Mouse (Mus musculus): ENCODE measurements at regions not wholly inside any gene's neighbourhood (a gene's known extent, or its start where the extent isn't known, plus 50 kb on each side); places are given as distances from the start of the nearest gene placed in this dataset.

- no peak overlapping the region for H3K4me3 ChIP-seq (replicated peaks in 1 of 3; ENCODE audit: low read depth in 2 of 3, low read length in 2 of 3, poor library complexity in 1 of 3)
- no peaks in the 10 kb centered on the region for H3K9me3 ChIP-seq (replicated peaks; ENCODE audit: low read length)
- DNase-seq (ENCODE audit: extremely low read depth), result no peak
- dilution Hi-C loops (cut with MboI; ENCODE audit: extremely low pct_ligation_motif_present, extremely low pct_unique_long_range_greater_than_20kb, low sequenced_read_pairs) (no loop called here), in situ Hi-C loops (cut with MboI; ENCODE audit: low pct_ligation_motif_present, low pct_unique_long_range_greater_than_20kb, low sequenced_read_pairs) (no loop called here)
- H3K9ac ChIP-seq (ENCODE audit: insufficient read depth, low read depth), result no peak overlapping the region
- no peaks in the 10 kb centered on the region for H3K36me3 ChIP-seq (replicated peaks in 1 of 2; ENCODE audit: control insufficient read depth in 1 of 2, insufficient read depth in 1 of 2, low read length in 1 of 2)
- no peak overlapping the region for H3K4me2 ChIP-seq (ENCODE audit: insufficient read depth, low read depth, poor library complexity, severe bottlenecking)
- H3K4me1 ChIP-seq (ENCODE audit: control insufficient read depth in 1 of 2, insufficient read depth in 2 of 2), result no peaks in the 10 kb centered on the region
- H3K27me3 ChIP-seq (replicated peaks), result no peaks in the 10 kb centered on the region
- no peak overlapping the region for H3K27ac ChIP-seq (ENCODE audit: insufficient read depth, low read depth)
- H3K79me2 ChIP-seq (replicated peaks; ENCODE audit: control insufficient read depth, extremely low read depth, insufficient read depth, poor library complexity, severe bottlenecking), result no peaks in the 10 kb centered on the region
- TF ChIP-seq ETS1 (conservative IDR thresholded peaks at IDR 0.05; ENCODE audit: low read depth, low read length) (no peak), USF2 (conservative IDR thresholded peaks at IDR 0.05; ENCODE audit: low read depth, low read length) (no peak), ZNF384 (IDR thresholded peaks at IDR 0.05; ENCODE audit: low read depth, low read length) (no peak), MAX (IDR thresholded peaks at IDR 0.05; ENCODE audit: low read length) (no peak), RCOR1 (conservative IDR thresholded peaks at IDR 0.05; ENCODE audit: low read depth, low read length) (no peak), TBP (conservative IDR thresholded peaks at IDR 0.05; ENCODE audit: low read depth, low read length) (no peak), CHD2 (IDR thresholded peaks at IDR 0.05; ENCODE audit: low read length) (no peak), EP300 (IDR thresholded peaks at IDR 0.05; ENCODE audit: low read length) (no peak), MXI1 (IDR thresholded peaks at IDR 0.05; ENCODE audit: low read depth, low read length) (no peak), TCF12 (IDR thresholded peaks at IDR 0.05; ENCODE audit: low read depth, low read length) (no peak), ZC3H11A (IDR thresholded peaks at IDR 0.05; ENCODE audit: low read depth, low read length) (no peak)
These were observed 50.8 kb upstream of the Spred1 start for GRCm38 (mm10) chr2:117070348-117070747.

GRCm38 (mm10) chr2:117071098-117071497 lies 50.1 kb upstream of the Spred1 start:
- Histone ChIP-seq H3K27me3 (replicated peaks) (no peaks in the 10 kb centered on the region), H3K36me3 (replicated peaks in 1 of 2; ENCODE audit: control insufficient read depth in 1 of 2, insufficient read depth in 1 of 2, low read length in 1 of 2) (no peaks in the 10 kb centered on the region), H3K79me2 (replicated peaks; ENCODE audit: control insufficient read depth, extremely low read depth, insufficient read depth, poor library complexity, severe bottlenecking) (no peaks in the 10 kb centered on the region), H3K4me3 (replicated peaks in 1 of 3; ENCODE audit: low read depth in 2 of 3, low read length in 2 of 3, poor library complexity in 1 of 3) (no peak overlapping the region), H3K27ac (ENCODE audit: insufficient read depth, low read depth) (no peak overlapping the region), H3K4me1 (ENCODE audit: control insufficient read depth in 1 of 2, insufficient read depth in 2 of 2) (no peaks in the 10 kb centered on the region), H3K9me3 (replicated peaks; ENCODE audit: low read length) (no peaks in the 10 kb centered on the region), H3K9ac (ENCODE audit: insufficient read depth, low read depth) (no peak overlapping the region), H3K4me2 (ENCODE audit: insufficient read depth, low read depth, poor library complexity, severe bottlenecking) (no peak overlapping the region)
- TF ChIP-seq POLR2AphosphoS2 (IDR thresholded peaks at IDR 0.05; ENCODE audit: low read depth, low read length) (no peak), MAZ (IDR thresholded peaks at IDR 0.05; ENCODE audit: low read depth, low read length) (no peak), CHD1 (IDR thresholded peaks at IDR 0.05; ENCODE audit: low read depth, low read length) (no peak), RCOR1 (conservative IDR thresholded peaks at IDR 0.05; ENCODE audit: low read depth, low read length) (no peak), GABPA (IDR thresholded peaks at IDR 0.05; ENCODE audit: insufficient replicate concordance, low read depth, low read length) (no peak), MEF2A (IDR thresholded peaks at IDR 0.05; ENCODE audit: borderline replicate concordance, low read depth, low read length) (no peak), MAFK (IDR thresholded peaks at IDR 0.05; ENCODE audit: insufficient replicate concordance, low read length) (no peak), ZNF384 (IDR thresholded peaks at IDR 0.05; ENCODE audit: low read depth, low read length) (no peak), JUND (conservative IDR thresholded peaks at IDR 0.05; ENCODE audit: low read depth, low read length) (no peak)
- no peak for DNase-seq (ENCODE audit: extremely low read depth)
- in situ Hi-C loops (cut with MboI; ENCODE audit: low pct_ligation_motif_present, low pct_unique_long_range_greater_than_20kb, low sequenced_read_pairs) (no loop called here), dilution Hi-C loops (cut with MboI; ENCODE audit: extremely low pct_ligation_motif_present, extremely low pct_unique_long_range_greater_than_20kb, low sequenced_read_pairs) (no loop called here)
